Mouse (Mus musculus): Measurements from ENCODE around the gene Blnk.
A peak's percentile ranks its signal among the peaks of the same experiment; 100 is the strongest.

Gene Blnk

GRCm38 (mm10) chr19:40994057-40994585 is at the start of gene Blnk:
Gene Blnk, minus strand, starts transcription at chr19:40994535.
- DNase-seq: no peak

DNA sequence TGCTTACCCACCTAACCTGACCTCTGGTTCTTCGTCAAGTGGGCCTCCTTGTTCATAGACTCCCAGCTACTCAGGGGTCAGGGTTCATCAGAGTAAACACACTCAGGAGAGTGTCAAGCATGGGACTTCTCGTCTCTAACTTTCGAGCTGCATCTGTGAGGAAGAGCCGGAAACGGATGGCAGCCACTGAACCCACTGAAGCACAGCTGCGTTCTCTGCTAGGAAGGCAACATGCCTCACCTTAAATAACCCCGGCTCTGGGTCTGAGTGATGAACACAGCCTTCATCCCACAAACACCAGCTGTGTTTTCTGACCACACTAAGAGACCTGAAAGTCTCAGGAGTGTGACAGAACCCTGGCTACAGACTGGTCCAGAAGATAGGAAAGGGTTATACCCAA is 44.8 kb upstream of the Blnk start:
- DNase-seq: no peak

- DNase-seq: no peak
Measured at GRCm38 (mm10) chr19:41035809-41036551, 41.6 kb upstream of the Blnk start.

- DNase-seq: no peak
Measured at GRCm38 (mm10) chr19:41031869-41032268, 37.5 kb upstream of the Blnk start.

DNA sequence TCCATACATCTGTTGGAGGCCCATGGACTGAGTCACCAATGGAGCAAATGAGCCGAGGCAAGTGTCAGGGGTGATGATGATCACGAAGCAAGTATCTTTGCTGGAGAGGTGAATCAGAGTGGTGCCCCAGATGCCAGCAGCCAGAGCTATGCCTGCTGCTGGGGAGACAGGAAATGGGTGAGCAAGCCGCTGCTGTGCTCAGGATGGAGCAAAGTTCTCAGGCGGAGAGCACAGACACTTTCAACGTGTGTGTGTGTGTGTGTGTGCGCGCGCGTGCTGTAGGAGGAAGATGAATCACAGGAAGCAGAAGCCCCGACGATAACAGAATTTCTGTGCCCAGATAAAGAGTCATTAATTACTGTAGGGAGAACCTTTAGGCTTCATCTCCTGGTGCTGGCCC is 36.7 kb upstream of the Blnk start:
- DNase-seq: no peak

GRCm38 (mm10) chr19:41030161-41030560 is 35.8 kb upstream of the Blnk start:
- DNase-seq: no peak

DNA sequence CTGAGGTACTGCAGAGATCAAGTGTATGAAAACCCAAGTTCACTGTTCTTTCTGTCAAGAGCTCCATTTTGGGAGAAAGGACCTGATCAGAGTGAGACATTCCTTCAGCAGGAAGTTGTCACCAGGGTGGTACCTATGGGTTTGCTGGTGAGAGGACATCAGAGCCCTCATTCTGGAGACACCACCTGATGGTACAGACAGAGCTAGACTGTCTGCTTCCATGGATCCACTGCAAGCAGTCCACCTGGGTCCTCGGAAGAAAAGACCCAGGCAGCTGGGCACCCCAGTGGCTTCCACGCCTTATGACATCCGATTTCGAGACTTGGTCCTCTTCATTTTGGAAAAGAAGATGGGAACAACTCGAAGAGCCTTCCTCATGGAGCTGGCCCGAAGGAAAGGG is 34.9 kb upstream of the Blnk start, which contains the start of gene Dntt:
Gene Dntt, plus strand, starts transcription at position 57 of the 400 bp plus-strand sequence.
- DNase-seq: no peak

DNA sequence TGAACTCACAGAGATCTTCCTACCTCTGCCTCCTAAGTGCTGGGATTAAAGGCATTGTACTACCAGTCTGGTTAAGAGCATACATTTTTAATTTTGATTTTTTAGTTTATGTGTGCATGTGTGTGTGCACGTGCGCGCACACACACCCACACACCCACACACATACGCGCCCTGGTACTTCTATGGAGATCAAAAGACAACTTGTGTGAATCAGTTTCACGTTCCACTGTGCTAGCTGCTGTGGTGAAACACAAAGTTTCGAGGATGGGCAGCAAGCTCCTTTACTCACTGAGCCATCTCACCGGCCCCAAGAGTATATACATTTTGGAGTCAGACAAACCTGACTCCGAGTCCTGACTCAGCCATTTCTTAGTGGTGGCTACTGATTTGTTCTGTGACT is 33.3 kb upstream of the Blnk start:
- DNase-seq: no peak

DNA sequence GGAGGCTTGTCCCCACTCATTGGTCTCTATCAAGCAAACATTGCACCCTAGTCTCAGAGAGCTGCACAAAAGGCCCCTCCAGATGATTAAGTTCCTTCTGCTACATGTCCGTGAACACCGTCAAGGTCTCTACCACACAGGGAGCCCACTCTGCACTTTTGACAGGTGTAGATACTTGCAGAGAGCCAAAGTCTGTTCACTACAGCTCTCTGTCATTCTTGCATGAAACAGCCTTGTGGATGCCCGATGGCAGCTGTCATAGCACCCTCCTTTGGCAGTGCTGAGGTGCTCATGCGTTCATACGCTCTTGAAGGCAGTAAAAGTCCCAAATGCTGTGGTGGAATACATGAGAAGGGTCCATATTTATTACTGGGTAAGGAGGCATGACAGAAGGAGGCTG is 32.7 kb upstream of the Blnk start:
- no peak for DNase-seq

DNA sequence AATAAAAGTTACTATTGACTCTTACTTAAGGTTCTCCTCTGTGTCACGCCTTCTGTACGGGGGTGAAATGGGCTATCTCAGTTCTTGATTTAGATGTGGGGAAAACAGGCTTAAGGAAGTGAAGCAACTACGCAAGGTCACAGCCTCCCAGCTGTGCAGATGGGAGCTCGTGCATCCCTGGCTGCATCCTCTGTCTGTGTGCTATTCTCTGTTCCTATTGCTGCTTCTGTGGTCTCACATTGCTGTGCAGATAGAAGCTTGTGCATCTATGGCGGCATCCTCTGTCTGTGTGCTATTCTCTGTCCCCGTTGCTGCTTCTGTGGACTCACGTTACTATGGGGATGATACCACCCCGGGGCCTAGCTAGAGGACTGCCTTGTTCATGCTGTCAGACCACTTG is 32.2 kb upstream of the Blnk start:
- DNase-seq: no peak

DNA sequence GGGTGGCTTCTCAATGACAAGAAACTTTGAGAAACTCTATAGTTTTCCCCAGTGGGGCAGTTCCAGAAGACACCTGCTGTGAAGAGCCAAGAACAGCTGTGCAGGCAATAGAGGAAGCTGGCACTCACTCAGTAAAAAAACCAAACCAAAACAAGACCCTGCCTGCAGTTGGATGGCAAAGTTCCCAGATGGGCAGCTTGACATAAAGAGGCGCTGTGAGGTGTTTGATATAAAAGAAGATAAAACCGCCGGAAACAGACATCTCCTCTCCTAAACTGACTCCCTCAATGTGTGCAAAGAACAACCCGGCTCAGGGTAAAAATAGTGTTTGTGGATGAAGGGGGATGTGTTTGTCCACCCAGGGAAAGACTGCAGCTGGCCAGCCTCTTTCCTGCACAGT is 27.9 kb upstream of the Blnk start:
- DNase-seq: no peak

- no peak for DNase-seq
Measured at GRCm38 (mm10) chr19:41020537-41020936, 26.2 kb upstream of the Blnk start.

DNA sequence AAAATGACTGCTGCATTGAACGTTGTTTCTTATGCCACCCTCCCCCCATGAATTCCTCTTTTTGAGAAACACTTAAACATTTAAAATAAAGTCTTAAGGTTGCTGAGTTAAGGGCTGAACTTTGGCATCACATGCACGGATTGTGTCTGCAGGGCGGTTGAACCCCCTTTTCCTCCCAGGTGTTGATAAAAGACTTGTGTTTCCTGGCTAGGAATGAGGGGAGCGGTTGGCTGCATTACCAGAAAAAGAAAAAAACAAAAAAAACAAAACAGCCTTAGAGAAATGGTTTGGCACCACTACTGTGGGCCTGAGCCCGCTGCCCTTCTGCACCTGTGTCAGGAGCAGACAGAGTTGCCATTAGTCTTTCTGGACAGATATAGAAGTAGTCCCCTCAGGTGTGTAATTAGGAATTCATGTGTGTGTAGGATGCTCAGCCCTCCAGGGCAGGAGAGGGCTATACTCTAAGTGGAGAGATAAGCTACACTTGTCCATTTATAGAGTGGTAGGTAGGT is 24.9 kb upstream of the Blnk start:
- DNase-seq: no peak

DNA sequence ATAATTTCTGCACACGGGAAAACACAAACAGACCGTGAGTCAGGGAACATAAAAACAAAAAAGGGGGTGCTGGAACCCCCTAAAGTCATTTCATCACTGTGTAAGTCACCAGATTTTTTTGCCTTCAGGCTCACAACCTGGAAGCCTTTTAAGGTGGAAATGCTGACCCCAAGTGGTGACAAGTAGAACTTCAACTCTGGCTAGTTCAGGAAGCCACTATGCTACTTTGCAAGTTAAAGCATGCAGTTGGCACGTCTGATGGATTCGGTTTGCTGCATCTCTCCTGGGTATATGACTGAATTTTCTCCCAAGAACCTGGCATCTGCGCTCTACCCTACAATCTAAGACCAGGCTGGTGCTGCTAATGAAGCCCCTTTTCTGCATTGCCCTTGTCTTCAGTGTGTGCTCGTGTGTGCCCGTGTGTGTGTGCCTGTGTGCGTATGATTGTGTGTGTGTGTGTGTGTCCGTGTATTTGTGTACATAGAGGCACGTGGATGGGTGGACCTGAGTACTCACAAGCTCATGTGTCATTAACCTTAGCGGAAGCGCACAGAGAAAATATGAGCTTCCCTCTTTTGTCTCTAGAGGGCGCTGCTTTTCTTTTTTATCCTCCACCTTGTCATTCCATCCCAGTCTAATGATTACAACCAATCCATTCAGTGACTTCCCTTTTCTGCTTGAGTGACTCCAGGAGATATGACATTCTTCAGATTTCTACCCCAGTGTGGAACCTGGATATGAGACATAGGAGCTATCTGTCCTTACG is 21.8 kb upstream of the Blnk start:
- no peak for DNase-seq

DNA sequence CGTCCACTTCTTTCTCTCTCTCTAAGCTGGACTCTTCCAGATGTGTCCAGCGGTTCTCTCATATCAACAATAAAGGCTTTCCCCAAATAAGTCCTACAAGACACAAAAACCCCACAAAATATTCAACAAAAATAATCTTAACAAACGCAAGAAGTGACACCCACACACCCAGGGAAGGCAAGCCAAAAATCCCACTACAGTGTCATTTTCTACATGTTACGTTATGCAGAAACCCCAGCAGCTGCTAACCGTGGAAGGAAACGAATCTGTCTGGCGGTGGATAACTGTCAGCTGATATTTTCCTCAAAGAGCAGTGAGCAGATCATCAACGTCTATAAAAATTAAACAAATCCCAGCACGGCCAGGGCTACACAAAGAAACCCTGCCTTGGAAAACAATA is 19.7 kb upstream of the Blnk start:
- DNase-seq: no peak

DNA sequence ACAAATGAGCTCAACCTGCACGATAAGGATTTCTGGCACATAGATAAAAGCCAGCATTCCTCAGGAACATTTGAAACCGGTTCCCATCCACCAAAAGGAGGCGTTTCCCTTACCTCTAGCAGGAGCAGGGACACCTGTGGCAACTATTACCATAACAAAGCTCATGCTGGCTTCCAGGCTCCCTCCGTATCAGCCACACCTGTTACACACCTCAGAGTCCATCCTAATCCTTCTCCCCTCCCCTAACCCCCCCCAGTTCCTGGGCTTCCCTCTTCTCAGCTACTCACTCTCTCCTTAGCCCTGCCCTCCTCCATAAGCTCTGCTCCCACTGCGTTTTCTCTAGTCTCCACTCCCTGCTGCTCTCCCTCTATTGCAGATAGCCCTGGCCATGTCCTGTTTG is 19.3 kb upstream of the Blnk start:
- DNase-seq: no peak

DNA sequence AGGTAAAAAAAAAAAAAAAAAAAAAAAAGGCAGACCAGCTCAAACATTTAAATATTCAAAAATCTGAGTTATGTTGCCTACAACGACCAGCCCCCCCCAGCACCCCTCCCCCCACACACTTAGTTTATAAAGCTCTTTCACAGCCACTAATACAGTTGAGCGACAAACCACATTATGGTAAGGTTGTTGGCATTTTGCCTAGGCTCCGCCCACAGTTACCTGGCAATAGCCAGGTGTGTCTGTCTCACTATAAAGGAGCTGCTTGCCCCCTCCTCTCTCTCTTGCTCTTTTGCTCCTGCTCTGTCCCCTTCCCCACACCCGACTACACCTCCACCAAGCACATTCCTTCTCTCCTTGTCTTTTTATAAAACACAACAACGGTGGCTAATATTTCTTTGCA is 17.3 kb upstream of the Blnk start:
- DNase-seq: no peak

- no peak for DNase-seq
Measured at GRCm38 (mm10) chr19:41008674-41009395, 14.5 kb upstream of the Blnk start.

DNA sequence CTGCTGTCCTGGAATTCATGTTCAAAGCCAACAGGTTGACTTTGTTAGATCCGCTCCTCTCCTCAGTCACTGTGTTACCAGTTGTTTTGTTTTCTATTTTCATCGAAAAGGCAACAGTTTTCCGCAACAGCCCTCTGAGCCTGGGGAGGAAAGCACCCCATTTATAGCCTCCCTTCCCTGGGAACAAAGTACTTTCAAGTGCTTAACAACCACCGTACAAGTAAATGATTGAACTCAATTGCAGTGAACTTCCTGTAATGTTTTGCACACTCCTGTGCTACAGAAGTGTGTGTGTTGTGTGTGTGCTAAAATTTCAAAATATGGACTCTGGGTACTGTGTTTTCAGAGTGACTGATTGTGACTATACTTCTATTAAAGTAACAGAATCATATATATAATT is 13.4 kb upstream of the Blnk start:
- no peak for DNase-seq

- peak; percentile 5 for DNase-seq
Measured at GRCm38 (mm10) chr19:41007326-41007725, 13.0 kb upstream of the Blnk start.

DNA sequence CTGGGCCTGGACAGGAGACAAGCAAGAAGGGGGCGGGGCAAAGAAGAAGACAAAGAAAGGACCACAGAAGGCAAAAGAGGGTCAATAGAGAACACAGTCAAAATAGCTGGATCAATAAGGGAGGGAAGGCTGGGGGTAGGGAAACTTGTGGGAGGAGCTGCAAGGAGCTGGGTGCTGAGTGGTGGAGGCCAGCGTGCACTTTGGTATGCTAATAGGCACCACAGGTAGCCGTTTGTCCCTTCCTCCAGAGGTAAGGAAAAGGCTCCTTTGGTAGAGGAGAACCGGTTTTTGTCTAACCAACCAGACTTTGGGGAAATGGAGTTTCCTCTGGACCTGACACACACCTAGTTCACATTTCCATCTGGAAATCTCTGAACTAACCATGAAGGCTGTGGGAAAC is 12.3 kb upstream of the Blnk start:
- DNase-seq: no peak

- DNase-seq: no peak
Measured at GRCm38 (mm10) chr19:41003694-41004315, 9.5 kb upstream of the Blnk start.

- no peak for DNase-seq
Measured at GRCm38 (mm10) chr19:40999569-40999968, 5.2 kb upstream of the Blnk start.

Data from cerebellum, adult 11-12 months (tissue).